Mouse (Mus musculus): Measurements from ENCODE around the gene Tbc1d9. TPM values are rescaled to one million over a fixed set of nuclear protein-coding genes. Genes with fewer than 3 reads are reported as not detected.

Gene Tbc1d9
- 5.6 TPM for polyA plus RNA-seq (2014; fragmentation: Illumina TruSeq; extraction: RNeasy Lipid Tissue Mini Kit (QIAGEN cat#74804); ENCODE audit: insufficient read depth, low read depth, low replicate concordance)

DNA sequence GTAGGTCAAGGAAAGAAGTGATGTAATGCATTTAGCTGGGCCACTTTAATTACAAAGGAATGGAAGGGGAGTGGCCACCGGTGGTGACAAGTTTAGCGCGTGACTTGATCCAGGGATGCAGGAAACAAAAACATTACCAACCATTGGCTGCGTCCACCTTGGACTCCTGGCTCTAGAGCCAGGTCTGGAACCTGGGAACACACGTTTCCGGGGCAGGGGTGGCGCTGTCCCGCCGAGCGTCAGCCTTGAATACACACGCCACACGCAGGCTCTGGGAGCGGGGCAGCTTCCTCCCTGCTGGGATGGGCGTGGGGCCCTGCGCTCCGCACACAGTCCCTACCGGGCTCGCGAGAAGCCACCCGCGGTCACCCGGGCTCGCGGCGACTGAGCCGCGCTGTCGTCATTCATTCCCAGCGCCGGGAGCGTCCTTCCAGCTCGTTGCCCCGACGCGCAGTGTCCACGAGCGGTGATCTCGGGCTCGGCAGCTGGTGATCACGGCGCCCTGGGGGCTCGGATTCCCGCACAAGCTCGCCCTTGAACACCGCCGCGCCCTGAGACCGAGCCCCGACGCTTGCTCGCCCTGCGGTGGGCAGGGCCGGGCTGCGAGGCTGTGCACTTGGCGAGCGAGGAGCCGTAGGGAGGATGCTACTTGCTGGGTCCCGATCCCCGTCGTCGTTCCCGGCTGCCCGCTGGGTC, at the start of gene Tbc1d9:
TSS of gene Tbc1d9 (plus strand) at position 118 of the 696 bp plus-strand sequence.

DNA sequence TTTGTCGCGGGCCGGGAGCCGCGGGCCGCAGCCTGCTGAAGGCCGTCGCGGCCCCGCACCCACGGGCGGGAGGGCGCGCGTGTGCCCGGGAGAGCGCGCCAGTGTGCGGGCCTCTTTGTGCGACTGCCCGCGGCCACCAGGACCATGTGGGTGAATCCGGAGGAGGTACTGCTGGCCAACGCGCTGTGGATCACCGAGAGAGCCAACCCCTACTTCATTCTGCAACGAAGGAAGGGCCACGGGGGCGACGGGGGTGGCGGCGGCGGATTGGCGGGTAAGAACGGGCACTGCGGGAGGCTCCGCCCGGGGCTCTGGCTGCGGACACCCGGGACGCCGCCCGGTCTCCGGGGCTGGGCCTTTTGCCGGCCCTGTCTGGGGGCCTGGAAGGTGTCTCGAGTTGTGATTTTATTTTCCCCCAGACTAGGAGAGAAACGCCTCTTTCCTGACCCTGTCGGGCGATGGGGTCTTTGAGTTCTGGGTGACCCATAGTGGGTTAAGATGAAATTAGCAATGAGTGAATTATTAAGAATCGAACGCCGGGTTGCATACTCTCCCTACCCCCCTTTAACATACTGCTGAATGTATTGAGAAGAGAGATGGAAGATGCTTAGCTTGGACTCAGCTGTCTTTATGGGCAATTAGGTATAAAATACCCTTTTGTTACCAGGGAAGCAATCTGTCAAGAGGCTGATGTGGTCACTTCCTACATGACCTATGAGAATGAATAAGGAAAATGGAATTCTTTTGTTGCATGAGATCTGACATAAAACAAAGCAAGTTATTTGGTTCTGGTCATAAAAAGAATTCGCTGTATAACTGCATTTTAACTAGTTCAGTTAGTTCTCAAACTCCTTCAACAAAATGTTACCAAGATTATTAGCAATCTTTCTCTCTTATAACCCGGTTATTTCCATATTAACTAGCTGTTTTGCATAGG, 1.0 kb downstream of the Tbc1d9 start, which contains the start of gene Gm10645:
TSS of gene Gm10645 (minus strand) at position 240 of the 937 bp plus-strand sequence.

DNA sequence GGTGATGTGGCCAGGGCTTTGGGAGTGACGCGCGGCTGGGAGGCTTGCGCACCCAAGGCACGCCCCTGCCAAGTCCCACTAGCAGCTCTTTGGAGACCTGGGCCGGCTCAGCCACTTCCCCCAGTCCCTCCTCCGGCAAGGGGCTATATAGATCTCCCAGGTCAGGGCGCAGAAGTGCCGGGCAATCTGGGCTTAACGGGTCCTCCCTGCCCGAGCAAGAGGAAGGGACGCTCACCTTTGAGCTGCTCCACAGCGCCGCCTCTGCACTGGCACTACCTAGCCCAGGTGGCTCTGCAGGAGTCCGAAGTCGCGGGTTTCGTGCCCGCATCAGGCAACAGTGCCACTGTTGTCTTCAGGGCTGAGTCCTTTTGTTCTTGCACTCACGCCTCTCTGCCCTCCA, 125.0 kb downstream of the Tbc1d9 start, which contains the start of gene Ucp1:
TSS of gene Ucp1 (plus strand) at position 177 of the 400 bp plus-strand sequence.

Other genes starting within 250 kb of the Tbc1d9 start
- not detected for gene Gm10645, start 818 bp downstream of the Tbc1d9 start, polyA plus RNA-seq (2014; fragmentation: Illumina TruSeq; extraction: RNeasy Lipid Tissue Mini Kit (QIAGEN cat#74804); ENCODE audit: insufficient read depth, low read depth, low replicate concordance)
- 27.4 TPM for gene Ucp1, start 125.0 kb downstream of the Tbc1d9 start, polyA plus RNA-seq (2014; fragmentation: Illumina TruSeq; extraction: RNeasy Lipid Tissue Mini Kit (QIAGEN cat#74804); ENCODE audit: insufficient read depth, low read depth, low replicate concordance)
- 4.9 TPM for gene Elmod2, start 167.1 kb downstream of the Tbc1d9 start, polyA plus RNA-seq (2014; fragmentation: Illumina TruSeq; extraction: RNeasy Lipid Tissue Mini Kit (QIAGEN cat#74804); ENCODE audit: insufficient read depth, low read depth, low replicate concordance)
- gene Mgat4d, start 183.1 kb downstream of the Tbc1d9 start, polyA plus RNA-seq (2014; fragmentation: Illumina TruSeq; extraction: RNeasy Lipid Tissue Mini Kit (QIAGEN cat#74804); ENCODE audit: insufficient read depth, low read depth, low replicate concordance) = not detected
- not detected for gene Clgn, start 224.5 kb downstream of the Tbc1d9 start, polyA plus RNA-seq (2014; fragmentation: Illumina TruSeq; extraction: RNeasy Lipid Tissue Mini Kit (QIAGEN cat#74804); ENCODE audit: insufficient read depth, low read depth, low replicate concordance)